Mouse (Mus musculus) lung, embryonic 14.5 days (tissue): ENCODE data around the gene V1rd19. TPM values are rescaled to one million over a fixed set of nuclear protein-coding genes. Genes with fewer than 3 reads are reported as not detected.
"Not testable (repeated sequence)": the region's sequence is repeated elsewhere in the genome, so short reads cannot be mapped to it uniquely, and the experiment has no call there.

Experiments used
- ATAC-seq: fragments of 200-750 bp; cut with Nextera tagmentation; 2 replicates; pipeline ENCODE4 v1.8.0; 2017; ENCODE audit warnings: mild to moderate bottlenecking, moderate TSS enrichment, moderate library complexity; ENCODE audit not compliant: insufficient read depth
- DNase-seq: peaks from one replicate; pipeline ENCODE4 v3.0.0-alpha.2; 2015
- H3K27ac ChIP-seq: fragments of 300-500 bp; sonication (generic); 2 replicates; pipeline ENCODE4 v1.5.1; 2014; ENCODE audit warnings: low read depth, mild to moderate bottlenecking, moderate library complexity
- H3K27me3 ChIP-seq: fragments of 300-500 bp; sonication (generic); 2 replicates; pipeline ENCODE4 v1.6.1; 2014; ENCODE audit warnings: low read length, control low read depth; ENCODE audit not compliant: insufficient read depth
- H3K36me3 ChIP-seq: fragments of 300-500 bp; sonication (generic); 2 replicates; pipeline ENCODE4 v1.6.1; 2014; ENCODE audit warnings: control low read depth; ENCODE audit not compliant: insufficient read depth
- H3K4me1 ChIP-seq: fragments of 300-500 bp; sonication (generic); 2 replicates; pipeline ENCODE4 v1.6.1; 2014; ENCODE audit warnings: antibody characterized with exemption, control low read depth; ENCODE audit not compliant: insufficient read depth
- H3K4me2 ChIP-seq: fragments of 300-500 bp; sonication (generic); 2 replicates; pipeline ENCODE4 v1.6.1; 2014; ENCODE audit warnings: mild to moderate bottlenecking
- H3K4me3 ChIP-seq: fragments of 300-500 bp; sonication (generic); 2 replicates; pipeline ENCODE4 v1.5.1; 2014; ENCODE audit warnings: low read depth, low read length
- H3K9ac ChIP-seq: fragments of 300-500 bp; sonication (generic); 2 replicates; pipeline ENCODE4 v1.6.1; 2014
- H3K9me3 ChIP-seq: fragments of 300-500 bp; sonication (generic); 2 replicates; pipeline ENCODE4 v1.6.1; 2016; ENCODE audit warnings: low read depth, low read length, control low read depth
- CTCF ChIP-seq: IDR thresholded peaks from 2 replicates; pipeline ENCODE4 v1.5.1; 2016; ENCODE audit warnings: antibody characterized with exemption, low read depth
- WGBS: fragments of 180-500 bp; shearing (Covaris S2); extraction: QIAGEN DNeasy Blood & Tissue Kit; methylation state at CpG from one replicate; pipeline ENCODE4 v1.1.7; 2014; 5-methylcytosine and 5-hydroxymethylcytosine counted together
- polyA plus RNA-seq: library from polyadenylated mRNA; unstranded; fragments of >200 nt; fragmentation: Nextera tagmentation; extraction: Ambion mirVana; gene quantifications from 2 replicates; pipeline ENCODE4 v1.2.1, GENCODE M21; 2014

Gene V1rd19
- polyA plus RNA-seq, result not detected in 2 replicates

DNA sequence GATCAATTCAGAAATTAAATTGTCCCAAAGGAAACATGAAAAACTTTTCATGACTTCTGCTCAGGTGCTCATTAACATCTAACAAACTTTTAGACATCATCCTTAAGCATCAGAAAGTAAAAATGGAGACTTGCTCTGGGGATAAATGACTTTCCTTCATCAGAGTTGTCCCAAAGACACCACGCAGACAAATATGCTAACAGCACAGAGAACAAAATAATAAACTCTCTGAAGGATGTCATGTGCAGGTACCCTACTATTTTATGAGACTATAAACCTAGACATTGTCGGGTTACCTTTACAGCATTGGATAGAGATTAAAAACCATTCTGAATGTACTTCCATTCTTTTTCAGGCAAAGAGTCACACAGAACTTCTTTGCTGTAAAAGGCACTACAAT lies at the start of gene V1rd19:
Gene V1rd19, plus strand, starts transcription at position 301 of the 400 bp plus-strand sequence.
- no peak for TF ChIP-seq CTCF
- Histone ChIP-seq H3K4me2 (no peak within 1 kb of the TSS), H3K4me1 (no peaks in the 10 kb centered on the region), H3K9ac (no peak within 1 kb of the TSS), H3K36me3 (no peaks in the 10 kb centered on the region), H3K9me3 (peaks cover under 1% of the 10 kb centered on the region; the same call in 1 of the 2 replicates), H3K4me3 (no peak within 1 kb of the TSS), H3K27ac (no peak within 1 kb of the TSS), H3K27me3 (no peaks in the 10 kb centered on the region)
- WGBS, result 60% methylated on average over 2 of the region's 2 CpGs
- ATAC-seq (no peak), DNase-seq (no peak)

DNA sequence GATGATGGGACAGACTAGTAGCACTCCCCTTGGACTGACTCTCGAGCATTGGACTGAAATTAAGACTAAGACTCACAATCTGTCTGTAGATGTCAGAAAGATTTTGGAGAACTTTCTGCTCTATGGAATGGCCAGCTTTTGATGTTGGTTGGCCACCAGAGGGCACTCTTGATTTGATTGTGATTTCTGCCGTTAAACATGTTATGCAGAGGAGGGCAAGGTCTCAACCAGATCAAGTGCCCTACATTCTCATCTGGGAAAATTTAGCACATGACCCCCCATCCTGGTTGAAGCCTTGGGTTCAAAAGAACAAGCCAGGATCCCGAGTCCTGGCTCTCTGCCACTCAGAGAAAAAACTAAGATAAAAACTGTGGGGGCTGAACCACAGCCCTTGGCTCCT lies 33.4 kb upstream of the V1rd19 start:
- not testable (repeated sequence) for H3K4me1 ChIP-seq, H3K4me2 ChIP-seq, H3K27me3 ChIP-seq, H3K27ac ChIP-seq, H3K4me3 ChIP-seq, H3K9ac ChIP-seq, H3K36me3 ChIP-seq, H3K9me3 ChIP-seq, ATAC-seq
- peak; percentile 35 for TF ChIP-seq CTCF
- DNase-seq, result peak; percentile 21
- 42% methylated on average over 3 of the region's 3 CpGs for WGBS

DNA sequence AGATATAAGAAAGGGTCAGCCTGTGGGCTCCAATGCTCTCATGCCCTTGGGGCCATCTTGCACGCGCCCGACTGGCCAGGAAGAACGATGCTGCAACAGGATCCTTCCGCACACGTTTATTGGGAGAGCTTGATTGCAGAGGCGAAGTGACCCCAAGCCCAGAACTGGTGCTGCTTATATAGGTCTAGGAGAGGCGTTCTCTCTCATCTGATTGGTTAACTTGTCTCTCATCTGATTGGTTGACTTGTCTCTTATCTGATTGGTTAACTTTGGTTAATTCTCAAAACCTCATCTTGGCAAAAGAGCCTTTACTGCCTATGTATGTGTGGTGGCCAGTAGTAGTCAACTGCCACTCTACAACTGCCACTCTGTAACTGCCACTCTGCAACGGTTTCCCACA lies 27.2 kb upstream of the V1rd19 start, which contains the start of gene Vmn1r181:
Gene Vmn1r181, plus strand, starts transcription at position 301 of the 400 bp plus-strand sequence.
- WGBS, result 75% methylated on average over 9 of the region's 9 CpGs
- not testable (repeated sequence) for H3K9me3 ChIP-seq

DNA sequence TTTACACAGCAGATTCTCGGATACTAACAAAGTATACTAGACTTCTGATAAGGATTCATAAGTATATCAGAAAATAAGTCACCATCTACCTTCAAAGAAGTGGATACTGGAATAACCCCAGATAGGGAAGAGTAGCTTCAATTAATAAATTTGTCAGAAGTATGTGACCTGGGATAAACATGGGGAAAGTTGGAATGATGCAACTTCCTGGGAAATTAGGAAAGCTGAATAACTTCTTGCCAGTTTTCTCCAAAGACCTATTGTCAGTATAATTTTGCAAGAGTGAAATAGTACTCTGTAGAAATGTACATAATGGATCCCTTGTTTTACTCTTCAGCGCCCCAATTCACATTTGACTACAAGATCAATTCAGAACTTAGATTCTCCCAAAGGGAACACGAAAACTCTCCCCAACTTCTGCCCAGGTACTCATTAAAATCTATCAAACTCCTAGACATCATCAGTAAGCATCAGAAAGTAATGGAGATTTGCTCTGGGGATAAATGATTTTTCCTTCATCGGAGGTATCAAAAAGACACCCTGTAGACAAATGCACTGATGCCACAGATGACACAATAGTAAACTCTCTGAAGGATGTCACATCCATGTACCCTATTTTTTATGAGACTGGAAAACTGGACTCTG lies 51.3 kb downstream of the V1rd19 start, which contains the start of gene Vmn1r183:
Gene Vmn1r183, plus strand, starts transcription at position 595 of the 645 bp plus-strand sequence.
- no peak for TF ChIP-seq CTCF
- no peaks in the 10 kb centered on the region for H3K9me3 ChIP-seq
- no peak for DNase-seq
- no peaks in the 10 kb centered on the region for H3K27me3 ChIP-seq
- no peak within 1 kb of the TSS for H3K4me2 ChIP-seq
- no peak for ATAC-seq
- H3K4me3 ChIP-seq, result no peak within 1 kb of the TSS
- no peaks in the 10 kb centered on the region for H3K36me3 ChIP-seq
- H3K9ac ChIP-seq, result no peak within 1 kb of the TSS
- 72% methylated on average over 4 of the region's 4 CpGs for WGBS
- no peak within 1 kb of the TSS for H3K27ac ChIP-seq
- no peaks in the 10 kb centered on the region for H3K4me1 ChIP-seq

More for the DNA sequence above, 27.2 kb upstream of the V1rd19 start, which contains the start of gene Vmn1r181:
- H3K4me2 ChIP-seq, H3K4me1 ChIP-seq, H3K27ac ChIP-seq, H3K4me3 ChIP-seq, H3K9ac ChIP-seq, H3K27me3 ChIP-seq, H3K36me3 ChIP-seq, DNase-seq, ATAC-seq: not testable (repeated sequence)

Other genes starting within 250 kb of the V1rd19 start
- not detected in 2 replicates for gene Vmn1r174, start 249.4 kb upstream of the V1rd19 start, polyA plus RNA-seq
- not detected in 2 replicates for gene Vmn1r175, start 191.0 kb upstream of the V1rd19 start, polyA plus RNA-seq
- gene Vmn1r176, start 164.3 kb upstream of the V1rd19 start, polyA plus RNA-seq, result not detected in 2 replicates
- gene Vmn1r177, start 135.2 kb upstream of the V1rd19 start, polyA plus RNA-seq, result not detected in 2 replicates
- gene Vmn1r178, start 109.7 kb upstream of the V1rd19 start, polyA plus RNA-seq, result not detected in 2 replicates
- gene Vmn1r179, start 74.7 kb upstream of the V1rd19 start, polyA plus RNA-seq, result not detected in 2 replicates
- not detected in 2 replicates for gene Vmn1r180, start 51.1 kb upstream of the V1rd19 start, polyA plus RNA-seq
- gene Vmn1r181, start 27.1 kb upstream of the V1rd19 start, polyA plus RNA-seq, result not detected in 2 replicates
- gene Vmn1r183, start 51.6 kb downstream of the V1rd19 start, polyA plus RNA-seq, result not detected in 2 replicates
- 22.8 and 27.2 TPM in 2 replicates for gene Zfp180, start 80.2 kb downstream of the V1rd19 start, polyA plus RNA-seq
- gene Zfp112, start 110.6 kb downstream of the V1rd19 start, polyA plus RNA-seq, result 3.9 and 4.5 TPM in 2 replicates
- 16.6 TPM in 2 replicates for gene Zfp235, start 132.5 kb downstream of the V1rd19 start, polyA plus RNA-seq
- gene Zfp114, start 173.4 kb downstream of the V1rd19 start, polyA plus RNA-seq, result 6.7 and 8.2 TPM in 2 replicates
- gene Zfp111, start 209.8 kb downstream of the V1rd19 start, polyA plus RNA-seq, result 13.1 and 15.6 TPM in 2 replicates
- gene Zfp109, start 235.9 kb downstream of the V1rd19 start, polyA plus RNA-seq, result 4.3 and 4.8 TPM in 2 replicates